Mouse (Mus musculus): Measurements from ENCODE around the gene Fermt1.

DNA sequence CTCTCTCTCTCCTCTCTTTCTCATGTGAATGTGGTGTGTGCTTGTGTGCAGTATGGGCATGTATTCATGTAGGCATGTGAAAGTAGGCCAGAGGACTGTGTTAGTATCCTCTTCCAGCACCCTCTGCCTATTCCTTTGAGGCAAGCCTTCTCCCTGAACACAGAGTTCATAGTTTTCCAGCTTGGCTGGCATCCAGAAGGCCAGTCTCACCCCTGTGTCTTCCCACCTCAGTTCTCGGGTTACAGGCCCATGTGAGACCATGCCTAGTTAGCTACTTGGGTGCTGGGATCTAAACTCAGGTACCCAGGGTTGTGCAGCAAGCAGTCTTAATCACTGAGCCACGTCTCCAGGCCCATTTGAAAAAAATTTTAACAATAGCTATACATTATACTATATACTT is 17.8 kb downstream of the Fermt1 start:
- TF ChIP-seq CTCF (IDR thresholded peaks at IDR 0.05; ENCODE audit: low read depth): no peak
- no peak for TF ChIP-seq EP300 (optimal IDR thresholded peaks at IDR 0.05)
